Mouse (Mus musculus) liver, postnatal 0 days (tissue): ENCODE results near the gene Aurka. TPM values are rescaled to one million over a fixed set of nuclear protein-coding genes. Genes with fewer than 3 reads are reported as not detected.

Source experiments
- ATAC-seq: fragments of 200-750 bp; cut with Nextera tagmentation; 2 replicates; pipeline ENCODE4 v1.8.0; 2017; ENCODE audit warnings: mild to moderate bottlenecking, moderate library complexity
- DNase-seq: peaks from one replicate; pipeline ENCODE4 v3.0.0-alpha.2; 2016
- H3K27ac ChIP-seq: fragments of 300-500 bp; sonication (generic); 2 replicates; pipeline ENCODE4 v1.5.1; 2014; ENCODE audit warnings: antibody characterized with exemption, moderate library complexity, mild to moderate bottlenecking, low read depth
- H3K27me3 ChIP-seq: fragments of 300-500 bp; sonication (generic); 2 replicates; pipeline ENCODE4 v1.6.1; 2014; ENCODE audit warnings: low read length, control low read depth, mixed read lengths; ENCODE audit not compliant: insufficient read depth
- H3K36me3 ChIP-seq: fragments of 300-500 bp; sonication (generic); replicated peaks from 2 replicates; pipeline ENCODE4 v1.6.1; 2014; ENCODE audit warnings: mild to moderate bottlenecking, control low read depth, low read length, moderate library complexity, mixed read lengths; ENCODE audit not compliant: insufficient read depth
- H3K4me1 ChIP-seq: fragments of 300-500 bp; sonication (generic); 2 replicates; pipeline ENCODE4 v1.6.1; 2014; ENCODE audit warnings: antibody characterized with exemption, mild to moderate bottlenecking, control low read depth; ENCODE audit not compliant: insufficient read depth
- H3K4me2 ChIP-seq: fragments of 300-500 bp; sonication (generic); 2 replicates; pipeline ENCODE4 v1.6.1; 2014; ENCODE audit warnings: low read depth, mild to moderate bottlenecking, low read length, moderate library complexity, mixed read lengths
- H3K4me3 ChIP-seq: fragments of 300-500 bp; sonication (generic); 2 replicates; pipeline ENCODE4 v1.5.1; 2014; ENCODE audit warnings: low read depth, low read length
- H3K9ac ChIP-seq: fragments of 300-500 bp; sonication (generic); replicated peaks from 2 replicates; pipeline ENCODE4 v1.6.1; 2014; ENCODE audit warnings: mild to moderate bottlenecking, moderate library complexity
- H3K9me3 ChIP-seq: fragments of 300-500 bp; sonication (generic); 2 replicates; pipeline ENCODE4 v1.6.1; 2016; ENCODE audit warnings: mild to moderate bottlenecking, control low read depth, low read length, mixed read lengths
- CTCF ChIP-seq: sonication (generic); IDR thresholded peaks from 2 replicates; pipeline ENCODE4 v1.5.1; 2016; ENCODE audit warnings: antibody characterized with exemption, low read depth
- EP300 ChIP-seq: IDR thresholded peaks from 2 replicates; pipeline ENCODE4 v1.6.1; 2016; ENCODE audit warnings: antibody characterized with exemption, low read depth, mild to moderate bottlenecking
- WGBS: fragments of 180-500 bp; shearing (Covaris S2); extraction: QIAGEN DNeasy Blood & Tissue Kit; methylation state at CpG from one replicate; pipeline ENCODE4 v1.1.7; 2014; ENCODE audit not compliant: insufficient replicate concordance; 5-methylcytosine and 5-hydroxymethylcytosine counted together
- polyA plus RNA-seq: library from polyadenylated mRNA; unstranded; fragments of >200 nt; fragmentation: Nextera tagmentation; extraction: Ambion mirVana; gene quantifications from 2 replicates; pipeline ENCODE4 v1.2.1, GENCODE M21; 2015

Aurka gene
- polyA plus RNA-seq, 1 experiment from 2014 or later, result 45.4 TPM

- DNase-seq (peak; percentile 62), ATAC-seq (no peak; the same call in 1 of the 2 replicates)
- H3K4me1 ChIP-seq, result peaks cover 31% of the 10 kb centered on the region
- peaks cover 49% of the 10 kb centered on the region for H3K36me3 ChIP-seq
- no peak overlapping the region for H3K9ac ChIP-seq
- TF ChIP-seq EP300 (no peak), CTCF (no peak)
- 0 out of 2 replicates have a peak overlapping the region, but pooled peaks have one; percentile 6 for H3K4me3 ChIP-seq
- peak overlapping the region; percentile 82 for H3K4me2 ChIP-seq
- peak overlapping the region; percentile 66 for H3K27ac ChIP-seq
- no peaks in the 10 kb centered on the region for H3K27me3 ChIP-seq
- no peaks in the 10 kb centered on the region for H3K9me3 ChIP-seq
- 65% methylated on average over 8 of the region's 8 CpGs for WGBS
Measured at GRCm38 (mm10) chr2:172350773-172351172, 19.6 kb downstream of the Aurka start.

GRCm38 (mm10) chr2:172349776-172350175 is 20.6 kb downstream of the Aurka start:
- no peak overlapping the region for H3K9ac ChIP-seq
- H3K4me1 ChIP-seq, result peaks cover 34% of the 10 kb centered on the region
- peak overlapping the region; percentile 66 for H3K27ac ChIP-seq
- H3K4me2 ChIP-seq, result peak overlapping the region; percentile 82
- no peaks in the 10 kb centered on the region for H3K9me3 ChIP-seq
- DNase-seq, result peak; percentile 66
- TF ChIP-seq EP300 (no peak), CTCF (no peak)
- no peak for ATAC-seq
- H3K4me3 ChIP-seq, result 0 out of 2 replicates have a peak overlapping the region, but pooled peaks have one; percentile 98
- H3K36me3 ChIP-seq, result peaks cover 39% of the 10 kb centered on the region
- 57% methylated on average over 14 of the region's 14 CpGs for WGBS
- H3K27me3 ChIP-seq, result no peaks in the 10 kb centered on the region

GRCm38 (mm10) chr2:172348297-172348950 is 21.9 kb downstream of the Aurka start:
- peak overlapping the region; percentile 93 for H3K27ac ChIP-seq
- peak; percentile 96 for TF ChIP-seq EP300
- no peak for TF ChIP-seq CTCF
- peak overlapping the region; percentile 95 for H3K9ac ChIP-seq
- ATAC-seq (peak; percentile 38), DNase-seq (peak; percentile 70)
- peaks cover 25% of the 10 kb centered on the region for H3K36me3 ChIP-seq
- peak overlapping the region; percentile 98 for H3K4me3 ChIP-seq
- H3K4me2 ChIP-seq, result peak overlapping the region; percentile 82
- H3K27me3 ChIP-seq, result no peaks in the 10 kb centered on the region
- WGBS, result 30% methylated on average over 3 of the region's 3 CpGs
- no peaks in the 10 kb centered on the region for H3K9me3 ChIP-seq
- peaks cover 35% of the 10 kb centered on the region for H3K4me1 ChIP-seq

GRCm38 (mm10) chr2:172346933-172347611 is 23.3 kb downstream of the Aurka start:
- Histone ChIP-seq H3K27ac (peak overlapping the region; percentile 93), H3K9ac (peak overlapping the region; percentile 95), H3K36me3 (peaks cover 12% of the 10 kb centered on the region), H3K4me1 (peaks cover 35% of the 10 kb centered on the region), H3K4me2 (peak overlapping the region; percentile 82), H3K27me3 (no peaks in the 10 kb centered on the region), H3K9me3 (no peaks in the 10 kb centered on the region), H3K4me3 (peak overlapping the region; percentile 98)
- peak; percentile 77 for TF ChIP-seq EP300
- no peak for TF ChIP-seq CTCF
- WGBS, result 51% methylated on average over 8 of the region's 8 CpGs
- DNase-seq (peak; percentile 79), ATAC-seq (peak; percentile 26)

GRCm38 (mm10) chr2:172346034-172346929 is 24.1 kb downstream of the Aurka start:
- DNase-seq (peak; percentile 60), ATAC-seq (peak; percentile 3; the same call in 1 of the 2 replicates)
- Histone ChIP-seq H3K4me1 (peaks cover 34% of the 10 kb centered on the region), H3K27me3 (no peaks in the 10 kb centered on the region), H3K9ac (peak overlapping the region; percentile 95), H3K36me3 (peaks cover 10% of the 10 kb centered on the region), H3K27ac (peak overlapping the region; percentile 93), H3K4me2 (peak overlapping the region; percentile 82), H3K9me3 (no peaks in the 10 kb centered on the region), H3K4me3 (peak overlapping the region; percentile 98)
- TF ChIP-seq CTCF (no peak), EP300 (no peak)
- WGBS, result 7% methylated on average over 31 of the region's 31 CpGs
